Mouse (Mus musculus) heart, adult 9 months (tissue): ENCODE measurements around the gene Ugt1a7c.
"Not testable (repeated sequence)": the region's sequence is repeated elsewhere in the genome, so short reads cannot be mapped to it uniquely, and the experiment has no call there.

ENCODE experiments used
- DNase-seq, 2 experiments: peaks; one replicate each; pipeline ENCODE4 v3.0.0; 2022; ENCODE audit warnings: low spot score in 2 of 2

Gene Ugt1a7c

DNA sequence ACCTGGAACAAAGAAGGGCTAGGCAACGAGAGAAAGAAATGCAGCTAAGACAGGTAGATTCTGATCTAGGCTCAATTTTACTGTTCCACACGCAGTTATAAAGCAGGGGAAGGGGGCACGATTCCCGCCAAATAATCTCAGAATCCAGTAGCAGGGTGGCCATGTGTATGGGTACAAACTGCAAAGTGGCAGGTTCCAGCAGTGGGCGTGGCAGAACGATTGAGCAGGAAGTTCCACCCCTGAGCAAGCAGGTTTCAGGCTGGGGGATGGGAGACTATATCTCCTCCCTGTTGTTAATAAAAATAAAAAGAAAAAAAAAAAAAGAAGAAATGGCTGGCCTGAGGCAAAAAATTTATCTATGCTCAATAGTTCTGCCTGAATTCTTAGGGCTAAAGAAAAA lies 17.9 kb downstream of the Ugt1a7c start:
- DNase-seq, result not testable (repeated sequence)

DNA sequence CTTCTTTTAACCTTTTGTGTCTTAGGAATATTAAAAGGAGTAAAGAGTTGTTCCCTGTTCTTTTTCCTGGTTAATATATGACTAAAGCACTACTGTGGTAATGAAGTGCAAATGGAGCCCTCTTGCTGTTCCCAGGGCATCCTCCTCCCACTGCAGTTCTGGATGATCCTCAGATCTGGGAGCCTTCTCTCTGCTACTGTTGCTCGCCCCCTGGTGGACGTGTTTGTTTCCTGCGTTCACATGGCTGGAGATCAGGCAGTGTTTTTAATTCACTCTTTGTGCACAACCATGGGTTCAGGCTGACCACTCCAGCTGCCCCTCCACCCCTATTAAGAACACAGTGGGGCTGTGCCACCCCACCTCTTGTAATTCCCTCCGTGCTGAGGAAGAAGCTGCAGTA lies 25.7 kb downstream of the Ugt1a7c start:
- DNase-seq, result not testable (repeated sequence)

DNA sequence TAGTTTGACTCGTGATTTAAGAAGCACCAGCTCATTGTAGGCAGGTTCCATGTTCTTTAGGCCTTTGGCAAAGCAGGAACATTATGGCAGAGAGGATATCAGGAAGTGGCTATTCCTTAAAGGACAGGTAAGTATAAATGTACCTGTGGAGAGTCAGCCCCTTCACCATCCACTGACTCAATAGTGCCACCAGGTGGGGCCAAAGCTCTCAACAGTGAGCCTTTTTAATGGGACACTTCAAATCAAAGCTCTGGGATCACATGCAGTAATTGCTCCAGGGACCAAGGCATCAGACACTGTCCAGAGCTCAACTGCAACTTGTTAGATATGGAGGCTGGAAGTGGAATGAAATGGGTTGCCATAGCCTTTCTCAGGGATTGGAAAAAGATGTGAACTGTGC lies 26.7 kb downstream of the Ugt1a7c start:
- DNase-seq, result not testable (repeated sequence)

DNA sequence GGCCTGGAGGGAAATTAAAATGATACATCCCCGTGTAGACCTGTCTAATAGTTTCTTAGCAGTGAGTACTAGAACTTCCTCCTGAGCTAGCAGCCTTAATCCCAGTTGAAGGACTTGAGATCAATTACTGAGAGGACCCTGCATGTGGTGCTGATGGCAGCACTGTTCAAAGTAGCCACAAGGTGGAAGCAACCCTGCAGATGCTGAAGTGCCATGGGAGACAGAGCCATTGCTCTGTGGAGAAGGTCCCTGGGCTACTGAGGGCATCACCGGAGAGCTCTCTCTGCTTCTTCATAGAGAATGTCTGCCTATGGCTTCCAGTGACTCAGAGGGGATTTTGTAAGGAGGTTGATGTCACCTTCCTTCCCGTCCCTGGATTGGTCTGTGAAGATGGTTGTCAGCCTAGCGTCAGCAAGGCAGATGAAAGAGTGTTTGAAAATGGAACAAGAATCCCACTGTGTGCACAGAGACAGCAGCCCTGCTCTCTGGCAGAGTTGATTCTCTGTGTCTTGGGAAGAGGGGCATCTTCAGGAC lies 31.0 kb downstream of the Ugt1a7c start:
- not testable (repeated sequence) for DNase-seq

DNA sequence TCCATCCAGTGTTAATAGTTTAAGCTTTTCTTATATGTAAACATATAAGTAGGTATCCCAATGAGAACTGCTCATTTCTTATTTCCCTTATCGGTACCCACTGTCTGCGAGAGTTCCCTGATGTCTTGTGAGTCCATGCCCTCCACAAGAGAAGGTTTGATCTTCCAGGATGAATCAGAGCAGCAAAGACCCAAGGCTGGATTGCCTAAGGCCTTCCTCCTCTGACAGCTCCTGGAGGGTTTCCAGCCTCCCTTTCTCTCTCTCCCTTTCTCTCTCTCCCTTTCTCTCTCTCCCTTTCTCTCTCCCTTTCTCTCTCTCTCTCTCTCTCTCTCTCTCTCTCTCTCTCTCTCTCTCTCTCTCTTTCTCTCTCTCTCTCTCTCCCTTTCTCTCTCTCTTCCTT lies 34.2 kb downstream of the Ugt1a7c start:
- DNase-seq, result not testable (repeated sequence)

DNA sequence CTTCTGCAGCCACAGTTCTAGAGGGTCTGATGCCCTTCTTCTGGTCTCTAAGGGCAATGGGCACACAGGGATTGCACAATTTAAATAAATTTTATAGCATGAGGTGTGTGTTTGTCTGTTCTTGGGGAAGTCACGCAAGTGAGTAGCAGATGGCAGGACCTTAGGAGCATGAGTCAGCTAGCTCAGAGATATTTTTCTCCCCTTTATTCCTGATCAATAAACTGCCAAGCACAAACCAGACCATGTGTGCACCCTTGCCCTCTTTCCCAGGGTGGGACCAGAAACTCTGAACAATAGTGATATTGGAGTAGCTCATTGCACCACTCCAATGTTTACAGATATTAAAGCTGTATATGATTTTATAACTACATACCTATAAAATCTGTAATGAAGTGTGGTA lies 35.4 kb downstream of the Ugt1a7c start:
- not testable (repeated sequence) for DNase-seq

DNA sequence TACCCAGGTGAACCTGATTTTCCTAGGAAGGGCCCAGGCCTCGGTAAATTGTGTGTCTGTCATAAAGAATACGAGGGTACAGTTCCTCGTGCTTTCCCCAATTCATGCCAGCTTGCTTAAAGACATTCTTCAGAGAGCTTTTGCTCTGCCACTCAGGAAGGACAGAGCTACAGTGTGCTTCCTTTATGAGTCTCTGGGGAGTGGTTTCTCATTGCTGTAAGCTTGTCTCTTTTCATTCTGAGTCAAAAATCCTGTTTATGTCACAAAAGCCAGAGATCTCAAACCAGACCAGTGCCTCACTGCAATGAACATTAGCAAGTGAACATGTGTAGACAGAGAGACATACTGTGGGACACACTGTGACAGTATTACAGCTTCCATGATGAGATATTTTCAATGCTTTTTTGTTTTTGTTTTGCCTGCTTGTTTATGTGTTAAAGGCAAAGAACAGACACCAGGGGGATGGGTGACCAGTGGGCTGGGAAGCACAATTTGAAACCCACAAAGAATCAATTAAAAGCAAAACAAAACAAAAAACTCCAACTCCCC lies 39.1 kb downstream of the Ugt1a7c start:
- no peak for DNase-seq

DNA sequence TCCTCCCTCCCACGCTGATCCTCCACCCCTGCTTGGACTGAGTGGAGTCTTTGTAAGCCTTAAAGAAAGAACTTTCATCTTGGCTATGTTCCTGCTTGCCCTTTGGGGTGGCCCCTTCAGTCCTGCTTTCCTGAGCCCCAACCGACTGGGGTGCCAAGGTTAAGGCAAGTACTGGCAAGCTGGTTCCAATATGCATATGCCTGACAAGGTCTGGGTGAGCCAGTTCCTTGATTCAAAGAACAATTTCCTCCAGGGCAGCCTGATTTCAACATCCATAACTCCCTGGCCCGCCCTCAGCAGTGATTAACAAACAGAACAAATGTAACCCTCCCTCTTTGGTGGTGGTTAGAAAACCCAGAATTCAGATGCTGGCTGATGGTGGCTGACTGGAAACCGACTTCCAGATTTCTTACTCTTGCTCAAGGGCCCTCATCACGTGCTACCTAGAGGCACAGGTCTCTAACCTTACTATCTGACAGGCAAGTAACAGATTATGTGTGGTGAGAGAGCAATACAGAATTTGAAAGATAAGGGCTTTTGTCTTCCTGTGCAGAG lies 39.7 kb downstream of the Ugt1a7c start, which contains the start of gene Ugt1a6a:
TSS of gene Ugt1a6a (plus strand) at position 353 of the 555 bp plus-strand sequence.
- DNase-seq, result peak; percentile 33 to 43

DNA sequence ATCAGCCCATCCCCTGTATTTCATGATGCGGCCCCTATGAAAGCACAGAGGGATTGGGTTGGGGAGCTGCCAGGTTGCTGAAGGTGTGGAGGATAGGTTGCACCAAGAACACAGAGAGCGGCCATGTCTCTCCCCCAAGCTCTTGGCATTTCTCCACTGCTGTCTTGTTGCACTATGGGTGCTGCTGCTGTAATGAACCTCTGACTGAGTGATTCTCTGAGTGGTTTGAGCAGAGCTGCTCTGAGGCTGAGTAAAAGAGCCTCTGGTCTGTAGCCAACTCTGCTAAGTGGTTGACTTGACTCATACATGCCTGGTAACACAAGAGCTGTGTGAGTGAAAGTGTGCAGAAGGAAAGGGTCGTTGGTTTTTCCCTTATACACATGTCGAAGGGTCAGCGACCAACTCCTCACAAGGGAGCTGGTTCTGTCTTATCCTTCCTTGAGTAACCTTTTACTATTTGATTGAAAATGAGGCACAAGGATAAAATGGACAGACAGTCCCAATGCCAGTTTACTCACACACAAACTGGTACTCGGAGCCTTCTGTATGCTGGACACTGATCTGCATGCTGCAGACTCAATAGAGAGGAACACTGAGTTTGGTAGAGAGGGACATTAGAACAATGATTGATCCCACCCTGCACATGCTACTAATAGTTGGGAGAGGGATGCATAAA lies 40.5 kb downstream of the Ugt1a7c start:
- DNase-seq, result not testable (repeated sequence)

DNA sequence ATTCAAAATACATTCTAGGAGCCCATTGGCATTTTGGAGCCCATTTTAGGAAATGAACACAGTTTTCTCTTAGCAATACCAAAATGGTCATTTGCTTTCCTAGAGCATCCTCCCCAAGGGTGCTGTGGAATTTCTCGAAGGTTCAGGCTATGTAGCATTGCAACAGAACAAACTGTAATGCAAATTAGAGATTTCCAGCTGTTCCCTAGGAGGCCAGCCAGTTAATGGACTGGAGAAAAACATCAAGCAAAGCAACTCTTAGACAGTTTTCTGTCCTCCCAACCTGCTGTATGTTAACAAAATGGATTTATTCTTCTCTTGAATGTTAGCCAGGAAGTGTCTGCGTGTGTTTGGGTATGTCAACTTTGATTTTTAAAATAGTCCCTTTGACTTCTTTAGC lies 41.8 kb downstream of the Ugt1a7c start:
- peak in 1 of 2 experiments; percentile 26 for DNase-seq

DNA sequence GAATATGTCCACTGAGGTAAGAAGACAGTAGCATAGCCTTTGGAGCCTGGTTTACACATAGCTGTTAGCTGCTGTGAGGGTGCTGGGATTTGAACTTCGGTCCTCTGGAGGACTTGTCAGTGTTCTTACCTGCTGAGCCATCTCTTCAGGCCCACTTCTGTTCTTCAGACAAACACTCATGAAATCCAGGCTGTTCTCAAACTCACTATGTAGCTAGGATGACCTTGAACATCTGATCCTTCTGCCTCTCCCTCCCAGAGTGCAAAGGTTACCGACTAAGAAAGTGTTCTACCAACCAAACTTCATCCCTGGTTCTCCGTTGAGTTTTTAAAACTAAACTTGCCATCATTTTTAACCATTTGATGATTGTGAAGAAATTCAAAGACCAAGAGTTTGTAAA lies 42.4 kb downstream of the Ugt1a7c start:
- no peak for DNase-seq

DNA sequence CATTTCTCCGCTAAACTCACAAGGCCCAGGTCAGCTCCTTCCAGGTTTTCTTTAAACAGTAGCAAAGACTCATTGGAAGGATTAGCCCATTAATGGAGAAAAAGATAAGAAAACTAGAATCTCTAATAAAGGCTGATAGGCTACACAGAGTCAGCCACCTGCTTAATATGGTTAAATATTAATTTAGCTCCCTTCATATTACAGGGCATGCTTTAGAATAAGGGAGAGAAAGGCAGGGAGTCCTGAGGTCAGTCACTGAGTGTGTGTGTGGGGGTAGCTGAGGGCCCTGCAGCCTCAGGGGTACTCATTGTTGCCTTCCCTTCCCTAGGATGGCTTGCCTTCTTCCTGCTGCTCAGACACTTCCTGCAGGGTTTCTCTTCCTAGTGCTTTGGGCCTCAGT lies 43.3 kb downstream of the Ugt1a7c start:
- DNase-seq, result no peak

DNA sequence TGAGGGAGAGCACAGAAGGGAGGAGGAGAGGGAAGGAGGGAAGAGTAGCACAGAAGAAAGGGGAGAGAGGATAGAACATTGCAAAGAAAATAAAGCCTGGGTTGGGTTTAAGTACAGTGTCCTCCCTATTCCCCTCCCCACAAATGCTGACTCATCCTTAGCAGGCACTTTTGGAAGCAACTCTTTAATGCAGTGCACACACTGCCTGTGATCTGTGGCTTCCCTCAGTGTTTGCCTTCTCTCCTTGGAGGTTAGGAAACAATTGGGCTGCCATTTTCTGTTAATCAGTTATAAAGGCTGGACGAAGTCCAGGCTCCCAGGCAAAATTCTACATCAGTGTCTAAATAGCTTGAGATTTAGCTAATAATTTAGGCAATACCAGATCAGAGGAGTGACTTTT lies 45.6 kb downstream of the Ugt1a7c start:
- not testable (repeated sequence) for DNase-seq

DNA sequence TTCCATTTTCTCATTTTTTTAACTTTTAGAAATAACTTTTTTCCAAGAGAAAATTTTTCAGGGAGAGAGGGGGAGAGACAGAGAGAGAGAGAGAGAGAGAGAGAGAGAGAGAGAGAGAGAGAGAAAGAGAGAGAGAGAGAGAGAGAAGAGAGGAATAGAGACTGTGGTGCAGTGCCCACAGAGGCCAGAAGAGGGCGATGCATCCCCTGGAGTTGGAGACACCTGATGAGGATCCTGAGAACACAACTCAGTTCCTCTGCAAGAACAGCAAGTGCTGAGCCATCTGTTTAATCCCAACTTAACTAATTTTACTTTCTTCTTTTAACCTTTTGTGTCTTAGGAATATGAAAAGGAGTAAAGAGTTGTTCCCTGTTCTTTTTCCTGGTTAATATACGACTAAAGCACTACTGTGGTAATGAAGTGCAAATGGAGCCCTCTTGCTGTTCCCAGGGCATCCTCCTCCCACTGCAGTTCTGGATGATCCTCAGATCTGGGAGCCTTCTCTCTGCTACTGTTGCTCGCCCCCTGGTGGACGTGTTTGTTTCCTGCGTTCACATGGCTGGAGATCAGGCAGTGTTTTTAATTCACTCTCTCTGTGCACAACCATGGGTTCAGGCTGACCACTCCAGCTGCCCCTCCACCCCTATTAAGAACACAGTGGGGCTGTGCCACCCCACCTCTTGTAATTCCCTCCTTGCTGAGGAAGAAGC lies 49.3 kb downstream of the Ugt1a7c start:
- peak; percentile 6 to 9 for DNase-seq

DNA sequence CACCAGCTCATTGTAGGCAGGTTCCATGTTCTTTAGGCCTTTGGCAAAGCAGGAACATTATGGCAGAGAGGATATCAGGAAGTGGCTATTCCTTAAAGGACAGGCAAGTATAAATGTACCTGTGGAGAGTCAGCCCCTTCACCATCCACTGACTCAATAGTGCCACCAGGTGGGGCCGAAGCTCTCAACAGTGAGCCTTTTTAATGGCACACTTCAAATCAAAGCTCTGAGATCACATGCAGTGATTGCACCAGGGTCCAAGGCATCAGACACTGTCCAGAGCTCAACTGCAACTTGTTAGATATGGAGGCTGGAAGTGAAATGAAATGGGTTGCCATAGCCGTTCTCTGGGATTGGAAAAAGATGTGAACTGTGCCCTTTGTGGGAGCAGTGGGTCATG lies 50.4 kb downstream of the Ugt1a7c start:
- DNase-seq, result not testable (repeated sequence)

DNA sequence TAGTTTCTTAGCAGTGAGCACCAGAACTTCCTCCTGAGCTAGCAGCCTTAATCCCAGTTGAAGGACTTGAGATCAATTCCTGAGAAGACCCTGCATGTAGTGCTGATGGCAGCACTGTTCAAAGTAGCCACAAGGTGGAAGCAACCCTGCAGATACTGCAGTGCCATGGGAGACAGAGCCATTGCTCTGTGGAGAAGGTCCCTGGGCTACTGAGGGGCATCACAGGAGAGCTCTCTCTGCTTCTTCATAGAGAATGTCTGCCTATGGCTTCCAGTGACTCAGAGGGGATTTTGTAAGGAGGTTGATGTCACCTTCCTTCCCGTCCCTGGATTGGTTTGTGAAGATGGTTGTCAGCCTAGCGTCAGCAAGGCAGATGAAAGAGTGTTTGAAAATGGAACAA lies 55.3 kb downstream of the Ugt1a7c start:
- not testable (repeated sequence) for DNase-seq

DNA sequence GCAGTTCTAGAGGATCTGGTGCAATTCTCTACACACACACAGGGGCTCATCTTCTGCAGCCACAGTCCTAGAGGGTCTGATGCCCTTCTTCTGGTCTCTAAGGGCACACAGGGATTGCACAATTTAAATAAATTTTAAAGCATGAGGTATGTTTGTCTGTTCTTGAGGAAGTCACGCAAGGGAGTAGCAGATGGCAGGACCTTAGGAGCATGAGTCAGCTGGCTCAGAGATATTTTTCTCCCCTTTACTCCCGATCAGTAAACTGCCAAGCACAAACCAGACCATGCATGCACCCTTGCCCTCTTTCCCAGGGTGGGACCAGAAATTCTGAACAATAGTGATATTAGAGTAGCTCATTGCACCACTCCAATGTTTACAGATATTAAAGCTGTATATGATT lies 63.6 kb downstream of the Ugt1a7c start:
- DNase-seq, result no peak

DNA sequence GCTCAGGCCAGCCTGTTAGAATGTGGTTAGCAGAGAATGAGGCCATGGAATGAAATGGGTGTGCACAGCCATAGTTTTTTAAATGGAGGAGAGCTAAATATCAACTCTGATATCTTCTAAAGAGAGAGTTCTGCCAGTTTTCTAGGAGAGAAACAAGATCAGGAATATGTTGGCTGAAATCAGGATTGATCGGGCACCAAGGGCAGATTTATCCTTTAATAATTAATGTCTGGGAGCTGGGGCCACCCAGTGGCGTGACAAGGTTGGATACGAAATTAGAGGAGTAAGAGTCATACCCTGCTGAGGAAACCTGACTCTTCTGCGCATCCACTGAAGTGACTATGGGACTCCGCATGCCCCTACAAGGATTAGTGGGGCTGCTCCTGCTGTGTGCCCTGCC lies 70.8 kb downstream of the Ugt1a7c start, which contains the start of gene Ugt1a5:
TSS of gene Ugt1a5 (plus strand) at position 302 of the 400 bp plus-strand sequence.
- DNase-seq, result no peak

DNA sequence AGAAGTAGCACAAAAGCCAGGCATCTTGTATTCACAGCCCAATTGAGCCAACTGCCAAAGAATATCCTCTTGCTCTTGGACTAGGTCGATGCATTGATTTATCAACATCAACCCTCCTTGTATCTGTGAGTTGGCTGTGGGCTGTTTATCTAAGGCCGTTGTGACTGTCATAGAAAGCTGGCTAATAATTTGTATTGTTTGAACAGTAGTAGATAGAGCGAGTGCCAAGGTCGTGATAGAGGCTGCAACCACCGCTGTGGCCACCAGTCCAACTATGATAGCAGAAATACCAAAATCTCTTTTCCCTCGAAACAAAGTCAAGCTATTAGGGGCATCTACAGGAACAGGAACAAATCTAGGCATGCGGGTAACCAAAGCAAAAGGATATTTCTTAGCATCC lies 77.3 kb downstream of the Ugt1a7c start:
- not testable (repeated sequence) for DNase-seq

DNA sequence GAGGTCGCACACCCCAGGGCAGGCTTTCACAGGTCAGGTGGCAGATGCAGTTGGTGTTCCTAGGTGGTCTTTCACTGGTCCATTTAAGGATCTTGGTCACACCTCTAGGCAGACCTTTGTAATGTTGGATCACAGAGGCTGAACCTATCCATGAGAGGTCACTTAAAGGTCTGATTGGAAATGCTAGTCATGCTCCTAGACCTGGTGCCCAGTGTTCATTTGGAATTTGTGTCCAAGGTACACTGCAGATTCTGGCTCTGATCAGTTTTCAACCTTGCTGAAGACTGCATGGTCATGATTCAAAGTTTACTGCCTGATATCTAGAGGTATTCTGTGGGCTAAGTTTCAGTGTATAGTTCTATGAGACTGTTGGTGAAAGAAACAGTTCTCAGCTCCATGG lies 84.8 kb downstream of the Ugt1a7c start:
- no peak for DNase-seq

DNA sequence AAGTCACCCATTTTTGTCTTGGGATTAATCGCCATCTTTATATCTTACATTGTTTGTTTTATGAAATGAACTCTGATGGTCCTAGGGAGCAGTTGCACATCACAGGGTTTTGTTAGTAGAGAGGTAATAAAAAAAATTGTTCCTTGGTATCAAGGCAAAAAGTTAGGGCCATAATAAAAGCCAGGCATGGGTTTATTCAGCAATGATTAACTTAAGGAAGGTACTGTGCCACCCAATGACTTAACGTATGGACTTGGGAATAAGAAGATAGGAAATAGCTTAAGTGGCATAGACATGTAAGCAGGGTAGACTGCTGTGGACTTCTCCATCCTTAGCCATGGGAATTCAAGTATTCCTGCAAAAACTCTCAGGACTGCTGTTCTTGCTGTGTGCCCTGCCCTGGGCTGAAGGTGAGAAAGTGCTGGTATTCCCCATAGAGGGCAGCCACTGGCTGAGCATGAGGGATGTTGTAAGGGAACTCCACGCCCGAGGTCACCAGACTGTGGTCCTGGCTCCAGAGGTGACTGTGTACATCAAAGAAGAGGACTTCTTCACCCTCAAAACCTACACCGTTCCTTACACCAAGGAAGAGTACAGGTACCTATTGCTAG lies 91.6 kb downstream of the Ugt1a7c start:
- no peak for DNase-seq

DNA sequence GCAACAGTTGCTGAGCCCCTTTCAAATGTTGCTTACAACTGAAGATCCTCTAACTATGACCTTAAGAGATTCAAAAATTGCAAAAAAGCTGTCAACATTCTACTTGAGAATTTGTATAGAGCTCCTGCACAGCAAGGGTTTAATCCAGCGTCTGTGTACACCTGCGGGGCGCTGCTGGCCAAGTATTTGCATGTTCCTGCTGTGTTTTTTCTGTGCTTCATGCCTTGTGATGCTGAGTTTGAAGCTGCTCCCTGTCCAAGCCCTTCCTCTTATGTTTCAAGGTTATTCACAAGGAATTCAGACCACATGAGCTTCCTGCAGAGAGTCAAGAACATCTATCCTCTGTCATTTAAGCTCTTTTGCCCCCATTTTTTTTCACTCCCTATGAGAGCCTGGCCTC lies 97.3 kb downstream of the Ugt1a7c start:
- no peak for DNase-seq
